Mouse (Mus musculus) intestine, embryonic 14.5 days (tissue): ENCODE measurements around the gene Pno1. TPM values are rescaled to one million over a fixed set of nuclear protein-coding genes. Genes with fewer than 3 reads are reported as not detected.

ENCODE experiments used
- ATAC-seq: fragments of 200-750 bp; cut with Nextera tagmentation; replicated peaks from 2 replicates; pipeline ENCODE4 v1.8.0; 2017; ENCODE audit warnings: low read depth, moderate number of reproducible peaks, moderate TSS enrichment, moderate library complexity; ENCODE audit not compliant: low FRiP score, low TSS enrichment
- DNase-seq: peaks from one replicate; pipeline ENCODE4 v3.0.0-alpha.2; 2018; ENCODE audit warnings: low spot score
- H3K27ac ChIP-seq: fragments of 300-500 bp; sonication (generic); 2 replicates; pipeline ENCODE4 v1.5.1; 2014; ENCODE audit warnings: low read depth, mild to moderate bottlenecking, control low read depth
- H3K27me3 ChIP-seq: fragments of 300-500 bp; sonication (generic); replicated peaks from 2 replicates; pipeline ENCODE4 v1.6.1; 2014; ENCODE audit warnings: low read length, control low read depth; ENCODE audit not compliant: control insufficient read depth, insufficient read depth
- H3K36me3 ChIP-seq: fragments of 300-500 bp; sonication (generic); 2 replicates; pipeline ENCODE4 v1.6.1; 2014; ENCODE audit warnings: low read length, control low read depth; ENCODE audit not compliant: control insufficient read depth, insufficient read depth
- H3K4me1 ChIP-seq: fragments of 300-500 bp; sonication (generic); replicated peaks from 2 replicates; pipeline ENCODE4 v1.6.1; 2014; ENCODE audit warnings: low read length, control low read depth, mixed read lengths; ENCODE audit not compliant: control insufficient read depth, insufficient read depth
- H3K4me2 ChIP-seq: fragments of 300-500 bp; sonication (generic); 2 replicates; pipeline ENCODE4 v1.6.1; 2014; ENCODE audit warnings: low read length
- H3K4me3 ChIP-seq: fragments of 300-500 bp; sonication (generic); 2 replicates; pipeline ENCODE4 v1.5.1; 2014; ENCODE audit warnings: low read depth, low read length, control low read depth, mixed read lengths
- H3K9ac ChIP-seq: fragments of 300-500 bp; sonication (generic); 2 replicates; pipeline ENCODE4 v1.6.1; 2014; ENCODE audit warnings: mild to moderate bottlenecking, low read length
- H3K9me3 ChIP-seq: fragments of 300-500 bp; sonication (generic); 2 replicates; pipeline ENCODE4 v1.6.1; 2016; ENCODE audit warnings: low read length, control low read depth; ENCODE audit not compliant: control insufficient read depth
- WGBS: fragments of 180-500 bp; shearing (Covaris S2); extraction: QIAGEN DNeasy Blood & Tissue Kit; methylation state at CpG from one replicate; pipeline ENCODE4 v1.1.7; 2014; 5-methylcytosine and 5-hydroxymethylcytosine counted together
- polyA plus RNA-seq: library from polyadenylated mRNA; unstranded; fragments of >200 nt; fragmentation: Nextera tagmentation; extraction: Ambion mirVana; gene quantifications from 2 replicates; pipeline ENCODE4 v1.2.1, GENCODE M21; 2014

Pno1 gene
- polyA plus RNA-seq, 1 experiment from 2014 or later: 89.4 TPM

DNA sequence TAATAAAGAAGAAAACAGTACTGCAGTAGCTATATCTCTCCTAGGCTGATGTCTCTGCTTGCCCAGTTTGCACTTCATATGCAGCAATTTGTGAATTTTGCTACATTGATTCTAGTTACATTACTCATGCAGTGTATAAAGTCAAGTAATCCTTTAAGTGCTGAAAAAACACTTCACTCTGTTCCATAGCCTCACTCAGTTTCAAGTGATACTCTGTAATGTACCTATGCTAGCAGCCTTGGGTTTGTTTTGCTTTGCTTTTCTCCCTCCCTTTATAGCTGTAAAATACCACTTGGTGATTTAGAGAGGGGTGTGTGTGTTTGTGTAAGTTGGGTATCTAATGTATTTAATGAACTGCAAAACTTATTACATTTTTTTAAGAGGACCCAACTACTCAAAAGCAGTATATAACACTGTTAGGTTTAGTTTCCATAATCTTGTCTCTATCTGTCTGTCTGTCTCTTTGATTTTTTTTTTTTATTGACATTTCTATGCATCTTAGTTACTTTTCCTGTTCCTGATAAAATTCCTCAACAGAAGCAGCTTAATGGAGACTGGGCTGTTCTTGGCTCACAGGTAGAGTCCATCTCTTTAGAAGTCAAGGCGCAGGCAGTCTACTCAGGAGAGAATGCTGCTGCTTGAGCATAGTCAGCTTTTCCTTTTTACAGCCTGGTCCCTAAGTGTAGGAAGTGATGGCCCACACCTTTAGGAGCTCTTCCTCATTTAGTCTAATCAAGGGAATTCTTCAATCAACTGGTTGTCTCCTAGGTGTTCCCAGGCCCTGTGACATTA lies 40.2 kb downstream of the Pno1 start:
- peaks cover 8% of the 10 kb centered on the region; the same call in 1 of the 2 replicates for H3K4me1 ChIP-seq
- H3K27ac ChIP-seq: no peak overlapping the region
- H3K9me3 ChIP-seq: no peaks in the 10 kb centered on the region; the same call in 1 of the 2 replicates
- H3K4me3 ChIP-seq: no peak overlapping the region
- ATAC-seq (no peak), DNase-seq (no peak)
- 86% methylated on average over 1 of the region's 1 CpGs for WGBS
- H3K4me2 ChIP-seq: no peak overlapping the region
- no peaks in the 10 kb centered on the region for H3K36me3 ChIP-seq
- no peaks in the 10 kb centered on the region for H3K27me3 ChIP-seq
- H3K9ac ChIP-seq: no peak overlapping the region

DNA sequence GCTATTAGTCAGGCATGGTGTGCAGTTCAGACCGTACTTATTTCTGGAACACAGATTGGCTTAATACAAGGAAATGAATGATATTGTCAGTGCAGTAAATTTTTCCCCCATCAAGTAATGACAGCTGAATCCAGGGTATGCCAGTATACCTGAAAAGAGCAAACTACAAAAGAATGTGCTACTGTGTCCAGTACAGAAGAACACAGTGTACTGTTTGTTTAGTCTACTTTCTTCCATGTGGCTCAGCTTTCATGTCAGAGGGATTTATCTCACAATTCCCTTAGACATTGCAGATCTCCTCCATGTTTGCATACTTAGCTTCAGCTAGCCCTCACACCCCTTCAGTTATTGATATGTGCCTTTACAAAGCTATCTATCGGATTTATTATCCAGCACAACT lies 42.1 kb downstream of the Pno1 start:
- Histone ChIP-seq H3K4me2 (no peak overlapping the region), H3K9me3 (no peaks in the 10 kb centered on the region), H3K36me3 (no peaks in the 10 kb centered on the region), H3K4me1 (peaks cover 19% of the 10 kb centered on the region), H3K4me3 (no peak overlapping the region), H3K27me3 (no peaks in the 10 kb centered on the region), H3K9ac (no peak overlapping the region), H3K27ac (no peak overlapping the region)
- ATAC-seq (no peak), DNase-seq (no peak)
- 63% methylated on average over 2 of the region's 2 CpGs for WGBS

- ATAC-seq (no peak), DNase-seq (no peak)
- Histone ChIP-seq H3K27ac (no peak overlapping the region), H3K27me3 (no peaks in the 10 kb centered on the region), H3K4me3 (no peak overlapping the region), H3K4me1 (peaks cover 31% of the 10 kb centered on the region), H3K4me2 (no peak overlapping the region), H3K9ac (no peak overlapping the region), H3K9me3 (no peaks in the 10 kb centered on the region), H3K36me3 (no peaks in the 10 kb centered on the region)
- WGBS: 90% methylated on average over 7 of the region's 7 CpGs
Observed at GRCm38 (mm10) chr11:17166627-17167026, 44.7 kb downstream of the Pno1 start.

DNA sequence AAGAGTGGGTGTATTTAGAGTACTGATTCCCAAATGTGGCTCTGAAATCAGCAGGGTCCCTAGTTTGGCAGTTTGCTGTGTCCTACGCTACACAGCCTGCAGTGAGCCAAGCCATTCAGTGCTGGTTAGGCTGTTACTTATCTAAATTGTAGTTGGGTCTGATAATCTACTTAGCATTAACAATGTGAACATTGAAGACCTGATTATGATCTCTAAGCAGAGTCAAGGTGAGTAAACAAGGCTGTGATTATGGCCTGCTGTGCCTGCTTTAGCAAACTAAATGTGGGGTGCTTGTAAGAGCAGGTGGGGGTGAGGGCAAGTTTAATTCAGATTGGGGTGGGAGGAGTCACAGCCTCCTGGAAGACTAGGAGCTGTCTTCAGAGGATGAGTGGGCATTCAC lies 47.4 kb downstream of the Pno1 start:
- DNase-seq: no peak
- Histone ChIP-seq H3K36me3 (no peaks in the 10 kb centered on the region), H3K4me1 (peaks cover 34% of the 10 kb centered on the region), H3K27me3 (no peaks in the 10 kb centered on the region), H3K4me2 (0 out of 2 replicates have a peak overlapping the region, but pooled peaks have one; percentile 15), H3K27ac (no peak overlapping the region), H3K9ac (no peak overlapping the region), H3K4me3 (no peak overlapping the region), H3K9me3 (no peaks in the 10 kb centered on the region)
- ATAC-seq: no peak
- WGBS: 77% methylated on average over 1 of the region's 1 CpGs

GRCm38 (mm10) chr11:17160242-17160641 lies 51.1 kb downstream of the Pno1 start:
- H3K36me3 ChIP-seq: no peaks in the 10 kb centered on the region
- H3K27ac ChIP-seq: peak overlapping the region; percentile 95
- no peak for DNase-seq
- H3K4me3 ChIP-seq: peak overlapping the region; percentile 95
- H3K4me2 ChIP-seq: peak overlapping the region; percentile 75
- WGBS: under 1% methylated on average over 12 of the region's 12 CpGs
- peak overlapping the region; percentile 98 for H3K9ac ChIP-seq
- H3K27me3 ChIP-seq: no peaks in the 10 kb centered on the region
- H3K4me1 ChIP-seq: peaks cover 28% of the 10 kb centered on the region
- ATAC-seq: no peak
- no peaks in the 10 kb centered on the region for H3K9me3 ChIP-seq

- Histone ChIP-seq H3K27ac (peak overlapping the region; percentile 95), H3K4me2 (peak overlapping the region; percentile 75), H3K9me3 (no peaks in the 10 kb centered on the region), H3K9ac (peak overlapping the region; percentile 98), H3K36me3 (no peaks in the 10 kb centered on the region), H3K4me1 (peaks cover 25% of the 10 kb centered on the region), H3K4me3 (peak overlapping the region; percentile 95), H3K27me3 (no peaks in the 10 kb centered on the region)
- ATAC-seq: peak; percentile 25
- DNase-seq: peak; percentile 83
- WGBS: 0% methylated on average over 35 of the region's 46 CpGs
Observed at GRCm38 (mm10) chr11:17159738-17160241, 51.6 kb downstream of the Pno1 start.

- no peaks in the 10 kb centered on the region for H3K27me3 ChIP-seq
- peak within 1 kb of the TSS; percentile 95 for H3K4me3 ChIP-seq
- ATAC-seq: peak; percentile 98
- H3K36me3 ChIP-seq: no peaks in the 10 kb centered on the region
- peak; percentile 96 for DNase-seq
- H3K27ac ChIP-seq: peak within 1 kb of the TSS; percentile 95
- H3K9ac ChIP-seq: peak within 1 kb of the TSS; percentile 98
- H3K9me3 ChIP-seq: no peaks in the 10 kb centered on the region
- H3K4me1 ChIP-seq: peaks cover 23% of the 10 kb centered on the region
- peak within 1 kb of the TSS; percentile 85 for H3K4me2 ChIP-seq
- WGBS: under 1% methylated on average over 76 of the region's 89 CpGs
Observed at GRCm38 (mm10) chr11:17158858-17159737, 52.3 kb downstream of the Pno1 start, which contains the start of gene Ppp3r1. Gene Ppp3r1 (plus strand): TSS chr11:17159263.
